Comparison of ENCODE assay signal across 24 mouse cellular contexts in genomic region chr9:14048224-14048623, GRCm38 (mm10).
DNase-seq lines count a peak whose midpoint lies in the region; ATAC-seq lines count a peak whose summit lies in the region.
"Had no signal": no experiment of that assay in that cellular context is flagged by ENCODE, and none has a peak within 500 bp of the region (broad histone marks: within the 10 kb centered on the region; RNA-seq: fewer than 3 reads in every experiment).

No protein-coding gene starts in this region.

- no peak overlapping the region for H3K27ac ChIP-seq in hindbrain, embryonic 16.5 days (ENCODE audit: low read depth, low read length)
- no peak overlapping the region for H3K27ac ChIP-seq in hindbrain, embryonic 12.5 days
- H3K27ac ChIP-seq: heart, embryonic 15.5 days; kidney, embryonic 15.5 days; neural tube, embryonic 13.5 days; stomach, embryonic 15.5 days had no signal

- no peaks in the 10 kb centered on the region for H3K4me1 ChIP-seq in hindbrain, embryonic 16.5 days (ENCODE audit: control insufficient read depth, insufficient read depth, low read depth, low read length)
- no peaks in the 10 kb centered on the region for H3K4me1 ChIP-seq in hindbrain, embryonic 12.5 days
- H3K4me1 ChIP-seq: heart, embryonic 15.5 days; kidney, embryonic 15.5 days; stomach, embryonic 15.5 days had no signal

- H3K4me3 ChIP-seq in hindbrain, embryonic 16.5 days (ENCODE audit: low read length) = no peak overlapping the region
- H3K4me3 ChIP-seq in hindbrain, embryonic 12.5 days = no peak overlapping the region
- H3K4me3 ChIP-seq: heart, embryonic 15.5 days; kidney, embryonic 15.5 days; myocyte; neural tube, embryonic 13.5 days; stomach, embryonic 15.5 days had no signal

- no peak overlapping the region for H3K9ac ChIP-seq in hindbrain, embryonic 16.5 days (ENCODE audit: low read depth, low read length)
- H3K9ac ChIP-seq in hindbrain, embryonic 12.5 days = no peak overlapping the region
- H3K9ac ChIP-seq: heart, embryonic 15.5 days; kidney, embryonic 15.5 days; neural tube, embryonic 13.5 days; stomach, embryonic 15.5 days had no signal

- H3K36me3 ChIP-seq in hindbrain, embryonic 16.5 days (ENCODE audit: control insufficient read depth, insufficient read depth, low read length) = no peaks in the 10 kb centered on the region
- no peaks in the 10 kb centered on the region for H3K36me3 ChIP-seq in hindbrain, embryonic 12.5 days
- H3K36me3 ChIP-seq: heart, embryonic 15.5 days; kidney, embryonic 15.5 days; neural tube, embryonic 13.5 days; stomach, embryonic 15.5 days had no signal

- H3K4me2 ChIP-seq in hindbrain, embryonic 16.5 days (ENCODE audit: low read length) = no peak overlapping the region
- H3K4me2 ChIP-seq in hindbrain, embryonic 12.5 days (replicated peaks) = no peak overlapping the region
- H3K4me2 ChIP-seq: heart, embryonic 15.5 days; kidney, embryonic 15.5 days; neural tube, embryonic 13.5 days; stomach, embryonic 15.5 days had no signal

- DNase-seq in cerebellum, postnatal 10 days = peak; percentile 71 to 74
- no peak for DNase-seq in cerebellum, adult 8-10 months
- DNase-seq in right cerebral cortex, postnatal 10 days (ENCODE audit: low spot score in 2 of 2) = peak; percentile 40 to 49
- no peak for DNase-seq in right cerebral cortex, adult 18-20 months
- no peak for DNase-seq in spleen, adult 12 weeks (ENCODE audit: low spot score)
- DNase-seq: adrenal gland, postnatal 10 days; cerebellum, adult 2 months; gastrocnemius, postnatal 36 days; heart, postnatal 4 days; kidney, postnatal 4 days; lung, postnatal 4 days; midbrain, embryonic 14.5 days; retina, postnatal 1 day; right cerebral cortex, postnatal 4 days; thymus, postnatal 25 days had no signal

- H3K9me3 ChIP-seq in hindbrain, embryonic 16.5 days (ENCODE audit: control insufficient read depth, low read length) = no peaks in the 10 kb centered on the region
- H3K9me3 ChIP-seq in hindbrain, embryonic 12.5 days (replicated peaks) = no peaks in the 10 kb centered on the region
- H3K9me3 ChIP-seq: heart, embryonic 15.5 days; kidney, embryonic 15.5 days; neural tube, embryonic 13.5 days; stomach, embryonic 15.5 days had no signal

- 62% methylated on average over 4 of the region's 4 CpGs for WGBS in hindbrain, embryonic 16.5 days
- 82% methylated on average over 4 of the region's 4 CpGs for WGBS in hindbrain, embryonic 12.5 days

- ATAC-seq in hindbrain, embryonic 16.5 days = peak; percentile 76
- ATAC-seq in hindbrain, embryonic 12.5 days (ENCODE audit: low FRiP score) = no peak
- ATAC-seq: activated CD4-positive, CD25-positive, alpha-beta regulatory T cell, adult 4 months; intestine, postnatal 0 days had no signal

- no peaks in the 10 kb centered on the region for H3K27me3 ChIP-seq in hindbrain, embryonic 16.5 days (replicated peaks; ENCODE audit: control insufficient read depth, insufficient read depth, low read length)
- H3K27me3 ChIP-seq in hindbrain, embryonic 12.5 days = no peaks in the 10 kb centered on the region
- H3K27me3 ChIP-seq: heart, embryonic 15.5 days; kidney, embryonic 15.5 days; neural tube, embryonic 13.5 days; stomach, embryonic 15.5 days had no signal

Comparison
In these comparisons a context has a peak if more than half of its experiments do, and no peak if none do; other contexts are left out.
1. DNase-seq: peak in cerebellum, postnatal 10 days (2 of 2) and right cerebral cortex, postnatal 10 days (2 of 2); none in cerebellum, adult 8-10 months (single experiment), right cerebral cortex, adult 18-20 months (single experiment) and spleen, adult 12 weeks (single experiment).